Mouse (Mus musculus): ENCODE measurements around the gene Slc24a2.

The Slc24a2 gene

GRCm38 (mm10) chr4:87037592-87037991 lies 192.7 kb downstream of the Slc24a2 start:
- DNase-seq: no peak

- DNase-seq: no peak
These were observed 193.8 kb downstream of the Slc24a2 start for GRCm38 (mm10) chr4:87036507-87036906.

- no peak for DNase-seq
These were observed 194.6 kb downstream of the Slc24a2 start for GRCm38 (mm10) chr4:87035701-87036100.

- no peak for DNase-seq
These were observed 197.6 kb downstream of the Slc24a2 start for GRCm38 (mm10) chr4:87032632-87033031.

GRCm38 (mm10) chr4:87031076-87031475 lies 199.2 kb downstream of the Slc24a2 start:
- no peak for DNase-seq

GRCm38 (mm10) chr4:87026311-87027151 lies 203.7 kb downstream of the Slc24a2 start:
- DNase-seq: peak; percentile 46

- DNase-seq: no peak
These were observed 205.7 kb downstream of the Slc24a2 start for GRCm38 (mm10) chr4:87024556-87024955.

GRCm38 (mm10) chr4:87021542-87021941 lies 208.7 kb downstream of the Slc24a2 start:
- DNase-seq: no peak

GRCm38 (mm10) chr4:87019486-87020105 lies 210.7 kb downstream of the Slc24a2 start:
- DNase-seq: no peak

GRCm38 (mm10) chr4:87018073-87018997 lies 211.9 kb downstream of the Slc24a2 start:
- DNase-seq: no peak

- no peak for DNase-seq
These were observed 212.8 kb downstream of the Slc24a2 start for GRCm38 (mm10) chr4:87017464-87017863.

GRCm38 (mm10) chr4:87015746-87016145 lies 214.5 kb downstream of the Slc24a2 start:
- DNase-seq: no peak

GRCm38 (mm10) chr4:87013721-87014620 lies 216.3 kb downstream of the Slc24a2 start:
- DNase-seq: no peak

- no peak for DNase-seq
These were observed 237.8 kb downstream of the Slc24a2 start for GRCm38 (mm10) chr4:86992470-86992869.

GRCm38 (mm10) chr4:86989301-86989700 lies 241.0 kb downstream of the Slc24a2 start:
- no peak for DNase-seq

- DNase-seq: no peak
These were observed 242.4 kb downstream of the Slc24a2 start for GRCm38 (mm10) chr4:86987846-86988245.

- DNase-seq: no peak
These were observed 253.0 kb downstream of the Slc24a2 start for GRCm38 (mm10) chr4:86977272-86977671.

- DNase-seq: peak; percentile 44
These were observed 272.5 kb downstream of the Slc24a2 start for GRCm38 (mm10) chr4:86957576-86958411.

GRCm38 (mm10) chr4:86955448-86955847 lies 274.8 kb downstream of the Slc24a2 start:
- no peak for DNase-seq

GRCm38 (mm10) chr4:86953519-86953918 lies 276.8 kb downstream of the Slc24a2 start:
- no peak for DNase-seq

GRCm38 (mm10) chr4:86948794-86949193 lies 281.5 kb downstream of the Slc24a2 start:
- DNase-seq: no peak

All from cerebellum, adult 11 months (tissue).